8 mouse cellular contexts compared by ENCODE assay signal in the genomic region with DNA sequence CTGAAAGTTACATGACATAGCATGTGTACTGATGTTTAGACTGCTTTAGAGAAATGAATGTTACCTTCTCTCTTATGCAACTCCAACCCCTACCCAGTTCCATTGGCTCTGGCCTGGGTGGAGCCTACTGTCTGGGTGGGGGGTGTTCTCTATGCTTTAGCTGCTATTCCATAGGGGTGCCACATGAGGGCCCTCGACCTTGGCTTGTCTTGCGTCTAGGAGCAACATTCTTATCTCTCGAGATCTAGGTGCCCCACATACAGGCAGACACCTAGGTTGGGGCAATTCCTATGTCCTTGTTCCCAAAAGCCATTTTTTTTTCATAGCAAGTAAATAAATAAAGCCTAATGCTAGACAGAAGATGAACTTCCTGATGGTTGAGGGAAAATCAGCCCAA. TPM values are rescaled to one million over a fixed set of nuclear protein-coding genes. Genes with fewer than 3 reads are reported as not detected.
A peak's percentile ranks its signal among the peaks of the same experiment; 100 is the strongest.
DNase-seq lines count a peak whose midpoint lies in the region; TF ChIP-seq lines count a peak whose summit lies in the region.
"Had no signal": no experiment of that assay in that cellular context is flagged by ENCODE, and none has a peak within 500 bp of the region (broad histone marks: within the 10 kb centered on the region; RNA-seq: fewer than 3 reads in every experiment).

No protein-coding gene starts in this region.

- peaks cover 35% of the 10 kb centered on the region for H3K4me1 ChIP-seq in testis, adult 2 months (ENCODE audit: control insufficient read depth, insufficient read depth, low read length)

- H3K4me2 ChIP-seq in myocyte (ENCODE audit: low read depth), result no peak overlapping the region

- TF ChIP-seq CTCF in testis, adult 2 months (IDR thresholded peaks at IDR 0.05; ENCODE audit: control insufficient read depth, insufficient read depth, insufficient replicate concordance, low read depth, low read length), result no peak

- no peaks in the 10 kb centered on the region for H3K79me2 ChIP-seq in myocyte (ENCODE audit: control insufficient read depth, insufficient read depth)

- H3K4me3 ChIP-seq in testis, adult 2 months (ENCODE audit: control insufficient read depth, low read depth, low read length), result peak overlapping the region; percentile 32
- no peak overlapping the region for H3K4me3 ChIP-seq in myocyte

- H3K27me3 ChIP-seq in testis, adult 2 months (ENCODE audit: control insufficient read depth, insufficient read depth, low read length), result no peaks in the 10 kb centered on the region
- H3K27me3 ChIP-seq in myocyte (ENCODE audit: control insufficient read depth, insufficient read depth, insufficient read length), result peaks cover 40% of the 10 kb centered on the region

- DNase-seq in testis, postnatal 14 days (ENCODE audit: low spot score), result no peak
- peak; percentile 61 for DNase-seq in cerebellum, adult 9-10 months
- DNase-seq in left cerebral cortex, postnatal 14 days (ENCODE audit: low spot score in 2 of 2), result peak; percentile 41 to 86
- DNase-seq in thymus, postnatal 14 days, result peak; percentile 91
- no peak for DNase-seq in heart, postnatal 36 days

- H3ac ChIP-seq in myocyte (ENCODE audit: control insufficient read depth, insufficient read length), result no peak overlapping the region

- H3K36me3 ChIP-seq in testis, adult 2 months (ENCODE audit: control insufficient read depth, insufficient read depth, low read length), result no peaks in the 10 kb centered on the region
- no peaks in the 10 kb centered on the region for H3K36me3 ChIP-seq in myocyte (ENCODE audit: control insufficient read depth, insufficient read depth)

- no peak for TF ChIP-seq POLR2A in testis, adult 2 months (IDR thresholded peaks at IDR 0.05; ENCODE audit: control insufficient read depth, low read depth, low read length)
- TF ChIP-seq POLR2A in myocyte (IDR thresholded peaks at IDR 0.05; ENCODE audit: insufficient read length, low read depth), result no peak

- no peak overlapping the region for H3K27ac ChIP-seq in testis, adult 2 months (ENCODE audit: control insufficient read depth, insufficient read depth, low read depth, low read length)
- H3K27ac ChIP-seq: macrophage had no signal

- intact Hi-C loops in left cerebral cortex, postnatal 14 days (cut with DNase I), result loop anchor here (5.0 kb wide), 1 partner anchor 162 kb away; no protein-coding TSS in a partner anchor
- intact Hi-C loops in heart, postnatal 36 days (cut with DNase I), result no loop called here

TF ChIP-seq in myocyte, 11 proteins besides CTCF, POLR2A, EP300 and RAD21:
- no peak for TF ChIP-seq REST (IDR thresholded peaks at IDR 0.05; ENCODE audit: insufficient read depth, insufficient read length)
- TF ChIP-seq POLR2AphosphoS2 (IDR thresholded peaks at IDR 0.05; ENCODE audit: insufficient read length, low read depth), result peak; percentile 45

RNA-seq across cellular contexts. Expression of a gene that starts 0.7 kb away (rescaled TPM):
- polyA plus RNA-seq in testis, adult 2 months (2012; rRNA removed), result 10.3 and 11.8 TPM in 2 replicates
- total RNA-seq in left cerebral cortex, postnatal 14 days (2021), result 100 to 1,000 TPM; 154 to 162 TPM
- 0.04 TPM for polyA plus RNA-seq in myocyte (2012; fragmentation: generic; extraction: Trizol)
- under 1 TPM in 1 of 2 experiments, not detected in 1; 0.08 TPM for total RNA-seq in heart, postnatal 36 days (2021)

RNA-seq across cellular contexts. Expression of a gene that starts 22.3 kb away (rescaled TPM):
- polyA plus RNA-seq in testis, adult 2 months (2012; rRNA removed), result 50.9 and 54.9 TPM in 2 replicates
- total RNA-seq in left cerebral cortex, postnatal 14 days (2021), result 10 to 100 TPM; 60.6 to 67.6 TPM
- polyA plus RNA-seq in myocyte (2012; fragmentation: generic; extraction: Trizol), result 159 TPM
- total RNA-seq in heart, postnatal 36 days (2021), result 10 to 100 TPM; 46.5 to 55.3 TPM

RNA-seq across cellular contexts. Expression of a gene that starts 33.8 kb away (rescaled TPM):
- 1.9 and 5.5 TPM in 2 replicates for polyA plus RNA-seq in testis, adult 2 months (2012; rRNA removed)
- not detected for total RNA-seq in left cerebral cortex, postnatal 14 days (2021)
- polyA plus RNA-seq in myocyte (2012; fragmentation: generic; extraction: Trizol), result not detected
- total RNA-seq in heart, postnatal 36 days (2021), result not detected

Comparison
In these comparisons a context has a peak if more than half of its experiments do, and no peak if none do; other contexts are left out.
1. DNase-seq: peak in cerebellum, adult 9-10 months (single experiment), left cerebral cortex, postnatal 14 days (2 of 2) and thymus, postnatal 14 days (single experiment); none in testis, postnatal 14 days (single experiment) and heart, postnatal 36 days (0 of 2).
2. RNA of a gene that starts 0.7 kb away (total RNA-seq): 154 to 162 TPM in left cerebral cortex, postnatal 14 days; 0.08 TPM in heart, postnatal 36 days; every median in the first group is over 100 times any median in the second.